Mouse (Mus musculus) embryonic facial prominence, embryonic 13.5 days (tissue): ENCODE measurements around the gene Ndufa12. TPM values are rescaled to one million over a fixed set of nuclear protein-coding genes. Genes with fewer than 3 reads are reported as not detected.

Experiments
- ATAC-seq: fragments of 200-750 bp; cut with Nextera tagmentation; 2 replicates; pipeline ENCODE4 v1.8.0; 2017; ENCODE audit warnings: low read depth; ENCODE audit not compliant: insufficient number of reproducible peaks, insufficient read depth, low FRiP score, low TSS enrichment
- H3K27ac ChIP-seq: fragments of 300-500 bp; sonication (generic); 2 replicates; pipeline ENCODE4 v1.5.1; 2015; ENCODE audit warnings: moderate library complexity, mild to moderate bottlenecking, inconsistent platforms
- H3K27me3 ChIP-seq: fragments of 300-500 bp; sonication (generic); 2 replicates; pipeline ENCODE4 v1.6.1; 2015; ENCODE audit warnings: mild to moderate bottlenecking, inconsistent platforms
- H3K36me3 ChIP-seq: fragments of 300-500 bp; sonication (generic); 2 replicates; pipeline ENCODE4 v1.6.1; 2015; ENCODE audit warnings: mild to moderate bottlenecking, inconsistent platforms
- H3K4me1 ChIP-seq: fragments of 300-500 bp; sonication (generic); 2 replicates; pipeline ENCODE4 v1.6.1; 2015; ENCODE audit warnings: inconsistent platforms
- H3K4me2 ChIP-seq: fragments of 300-500 bp; sonication (generic); 2 replicates; pipeline ENCODE4 v1.6.1; 2015; ENCODE audit warnings: moderate library complexity, mild to moderate bottlenecking, inconsistent platforms
- H3K4me3 ChIP-seq: fragments of 300-500 bp; sonication (generic); 2 replicates; pipeline ENCODE4 v1.5.1; 2015; ENCODE audit warnings: mild to moderate bottlenecking, inconsistent platforms
- H3K9ac ChIP-seq: fragments of 300-500 bp; sonication (generic); 2 replicates; pipeline ENCODE4 v1.6.1; 2015; ENCODE audit warnings: mild to moderate bottlenecking, inconsistent platforms
- H3K9me3 ChIP-seq: fragments of 300-500 bp; sonication (generic); 2 replicates; pipeline ENCODE4 v1.6.1; 2016; ENCODE audit warnings: inconsistent platforms
- WGBS: fragments of 180-500 bp; shearing (Covaris S2); methylation state at CpG from one replicate; pipeline ENCODE4 v1.1.7; 2015; ENCODE audit warnings: mixed read lengths; 5-methylcytosine and 5-hydroxymethylcytosine counted together
- polyA plus RNA-seq: library from polyadenylated mRNA; unstranded; fragments of >200 nt; fragmentation: Nextera tagmentation; extraction: Ambion mirVana; gene quantifications from 2 replicates; pipeline ENCODE4 v1.2.1, GENCODE M21; 2015

Ndufa12 gene
- polyA plus RNA-seq, 1 experiment from 2014 or later, result 319 TPM

DNA sequence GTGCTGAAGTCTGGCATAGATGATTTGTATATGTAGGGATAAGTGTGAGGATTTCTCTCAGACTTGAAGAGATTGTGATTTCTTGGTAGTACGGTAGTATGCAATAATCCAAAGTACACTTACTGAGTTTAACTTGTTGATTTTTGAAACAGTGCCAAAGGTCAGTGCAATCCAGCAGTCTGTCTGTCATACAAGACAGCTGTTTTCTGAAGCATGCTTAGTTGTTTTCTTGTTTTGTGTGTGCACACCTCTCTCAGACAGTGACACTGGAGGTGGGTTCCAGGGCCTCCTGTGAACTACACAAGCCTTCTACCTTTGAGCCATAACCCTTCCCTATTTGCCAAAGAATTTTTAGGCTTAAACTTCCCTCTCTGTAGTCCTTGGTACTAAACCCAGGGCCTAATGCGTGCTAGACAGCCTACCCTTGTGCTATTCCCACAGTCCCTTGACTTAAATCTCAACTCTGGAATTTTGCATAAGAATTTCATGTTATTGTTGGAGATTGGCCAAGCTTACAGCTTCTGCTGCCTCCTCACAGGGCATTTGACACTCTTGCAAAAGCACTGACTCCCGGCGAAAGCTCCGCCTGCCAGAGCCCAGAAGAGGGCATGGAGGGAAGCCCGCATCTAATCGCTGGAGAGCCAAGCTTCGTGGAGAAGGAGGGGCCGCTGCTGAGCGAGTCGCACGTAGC lies 26.9 kb upstream of the Ndufa12 start:
- Histone ChIP-seq H3K4me2 (no peak overlapping the region), H3K36me3 (peaks cover 86% of the 10 kb centered on the region), H3K27me3 (no peaks in the 10 kb centered on the region), H3K4me3 (no peak overlapping the region), H3K4me1 (no peaks in the 10 kb centered on the region), H3K9ac (no peak overlapping the region), H3K27ac (no peak overlapping the region), H3K9me3 (no peaks in the 10 kb centered on the region; the same call in 1 of the 2 replicates)
- ATAC-seq, result no peak
- WGBS, result 58% methylated on average over 12 of the region's 12 CpGs

GRCm38 (mm10) chr10:94172137-94172536 lies 26.4 kb upstream of the Ndufa12 start:
- H3K4me1 ChIP-seq, result no peaks in the 10 kb centered on the region
- H3K27me3 ChIP-seq, result no peaks in the 10 kb centered on the region
- no peaks in the 10 kb centered on the region; the same call in 1 of the 2 replicates for H3K9me3 ChIP-seq
- H3K36me3 ChIP-seq, result peaks cover 82% of the 10 kb centered on the region
- no peak overlapping the region for H3K4me2 ChIP-seq
- no peak overlapping the region for H3K4me3 ChIP-seq
- H3K27ac ChIP-seq, result no peak overlapping the region
- no peak for ATAC-seq
- no peak overlapping the region for H3K9ac ChIP-seq
- WGBS, result 75% methylated on average over 11 of the region's 11 CpGs

DNA sequence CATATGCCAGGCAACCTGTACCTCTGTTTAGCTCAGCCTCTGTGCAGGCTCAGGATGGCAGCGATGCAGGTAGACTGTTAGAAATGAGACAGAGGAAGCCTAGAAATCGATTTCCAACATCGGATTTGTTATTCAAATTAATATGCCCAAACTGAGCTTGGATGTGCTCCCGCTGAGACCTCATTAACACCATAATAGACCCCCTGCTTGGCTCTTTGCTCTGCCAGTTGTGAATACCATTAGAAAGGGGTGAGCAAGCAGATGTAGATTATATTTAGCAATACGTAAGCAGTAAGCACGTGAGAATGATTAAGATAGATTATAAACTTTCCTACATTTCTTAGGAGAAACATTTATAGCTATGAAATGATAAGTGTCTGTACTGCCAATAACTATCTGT lies 25.8 kb upstream of the Ndufa12 start:
- H3K36me3 ChIP-seq, result peaks cover 79% of the 10 kb centered on the region
- 77% methylated on average over 6 of the region's 6 CpGs for WGBS

DNA sequence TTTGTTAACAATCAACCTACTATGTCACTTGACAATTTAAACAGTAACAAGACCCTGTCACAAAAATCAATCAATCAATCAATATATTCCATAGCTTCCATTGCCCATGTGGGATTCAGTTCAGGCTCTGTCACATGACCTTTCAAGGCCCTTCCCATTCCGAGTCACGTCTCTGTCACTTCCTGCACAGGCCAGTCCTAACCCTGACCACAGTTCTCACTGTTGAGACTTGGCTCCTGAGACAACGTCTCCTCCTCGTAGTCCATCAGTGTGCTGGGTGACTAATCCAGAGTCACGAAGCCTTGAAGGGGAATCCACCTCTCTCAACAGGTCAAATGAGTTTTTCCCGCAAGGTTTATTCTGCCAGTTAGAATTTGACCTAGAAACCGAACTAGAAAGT lies 23.9 kb upstream of the Ndufa12 start:
- Histone ChIP-seq H3K4me2 (no peak overlapping the region), H3K9me3 (no peaks in the 10 kb centered on the region; the same call in 1 of the 2 replicates), H3K4me3 (no peak overlapping the region), H3K36me3 (peaks cover 61% of the 10 kb centered on the region), H3K27me3 (no peaks in the 10 kb centered on the region), H3K4me1 (no peaks in the 10 kb centered on the region), H3K9ac (no peak overlapping the region), H3K27ac (no peak overlapping the region)
- WGBS, result 82% methylated on average over 7 of the region's 7 CpGs
- ATAC-seq, result no peak

More for the DNA sequence above, 25.8 kb upstream of the Ndufa12 start:
- H3K9ac ChIP-seq, result no peak overlapping the region
- no peaks in the 10 kb centered on the region; the same call in 1 of the 2 replicates for H3K9me3 ChIP-seq
- H3K27ac ChIP-seq, result no peak overlapping the region
- H3K27me3 ChIP-seq, result no peaks in the 10 kb centered on the region
- no peaks in the 10 kb centered on the region for H3K4me1 ChIP-seq
- ATAC-seq, result no peak
- no peak overlapping the region for H3K4me2 ChIP-seq
- H3K4me3 ChIP-seq, result no peak overlapping the region

DNA sequence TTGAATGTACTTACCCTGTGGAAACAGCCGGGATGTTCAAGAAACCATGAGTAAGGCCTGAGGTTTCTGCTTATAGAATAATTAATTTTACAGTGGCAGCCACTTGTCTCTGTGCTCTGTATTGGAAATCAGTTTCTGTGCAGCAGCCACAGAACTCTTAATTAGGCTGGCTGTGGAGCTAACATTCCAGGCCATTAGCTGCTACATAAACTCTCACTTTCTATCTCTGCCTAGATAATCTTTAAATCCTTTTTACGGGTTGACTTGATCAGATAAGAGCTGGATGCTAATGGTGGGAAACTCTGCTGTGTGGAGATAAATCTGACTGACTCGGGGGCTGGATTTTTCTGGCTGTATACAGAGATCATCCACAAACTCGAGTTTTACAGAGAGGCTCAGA lies 15.3 kb upstream of the Ndufa12 start:
- H3K36me3 ChIP-seq, result peaks cover 55% of the 10 kb centered on the region
- no peaks in the 10 kb centered on the region for H3K9me3 ChIP-seq

GRCm38 (mm10) chr10:94204973-94205372 lies 6.5 kb downstream of the Ndufa12 start:
- Histone ChIP-seq H3K36me3 (peaks cover 68% of the 10 kb centered on the region), H3K4me3 (no peak overlapping the region), H3K27me3 (no peaks in the 10 kb centered on the region), H3K4me2 (no peak overlapping the region), H3K4me1 (0 out of 2 replicates have a peak, but pooled peaks cover 3% of the 10 kb centered on the region), H3K9ac (no peak overlapping the region), H3K9me3 (no peaks in the 10 kb centered on the region), H3K27ac (no peak overlapping the region)
- ATAC-seq, result no peak
- 90% methylated on average over 4 of the region's 4 CpGs for WGBS

More for the DNA sequence above, 15.3 kb upstream of the Ndufa12 start:
- no peaks in the 10 kb centered on the region for H3K4me1 ChIP-seq
- H3K9ac ChIP-seq, result no peak overlapping the region
- WGBS, result 64% methylated on average over 4 of the region's 4 CpGs
- H3K27me3 ChIP-seq, result no peaks in the 10 kb centered on the region
- no peak overlapping the region for H3K4me2 ChIP-seq
- ATAC-seq, result no peak
- H3K4me3 ChIP-seq, result no peak overlapping the region
- no peak overlapping the region for H3K27ac ChIP-seq

DNA sequence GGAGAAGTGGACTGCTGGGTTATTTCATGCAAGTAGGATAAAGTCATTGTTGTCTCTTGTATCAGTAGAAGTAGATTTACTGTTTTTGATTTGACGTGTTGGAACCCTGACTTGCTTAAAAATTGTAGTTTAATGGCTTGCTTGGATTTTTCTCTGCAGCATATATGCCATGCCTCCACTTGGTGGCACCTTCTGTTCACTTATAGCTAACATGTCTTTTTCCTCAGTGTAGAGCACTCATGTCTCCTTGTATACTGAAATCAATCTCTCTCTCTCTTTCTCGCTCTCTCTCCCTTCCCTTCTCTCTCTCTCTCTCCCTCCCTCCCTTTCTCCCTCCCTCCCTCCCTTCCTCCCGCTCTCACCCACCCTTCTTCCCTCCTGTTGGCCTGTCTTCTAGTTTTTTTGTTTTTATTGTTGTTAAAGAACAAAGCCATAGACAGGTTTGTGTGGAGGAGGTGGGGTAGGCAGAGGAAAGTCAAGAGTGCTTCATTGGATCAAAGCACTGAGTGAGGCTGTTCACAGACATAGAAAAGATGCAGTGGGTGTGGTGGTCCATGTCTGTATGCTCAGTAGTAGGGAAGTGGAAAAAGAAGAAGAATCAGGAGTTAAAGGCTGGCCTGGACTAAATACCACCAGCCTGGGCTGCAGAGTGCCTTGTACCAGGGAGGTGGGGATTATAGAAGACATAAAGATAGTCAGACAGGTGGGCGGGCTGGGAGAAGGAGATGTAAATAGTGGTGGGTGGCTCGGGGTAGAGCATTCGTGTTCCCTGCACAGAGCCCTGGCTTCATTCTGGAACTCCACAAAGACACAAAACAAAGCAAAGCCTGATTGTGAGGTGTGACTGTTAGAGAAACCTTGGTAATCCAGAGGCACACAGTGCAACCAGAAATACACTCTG lies 12.4 kb downstream of the Ndufa12 start:
- 79% methylated on average over 6 of the region's 6 CpGs for whole genome bisulfite sequencing
- no peaks in the 10 kb centered on the region for H3K4me1 ChIP-seq
- H3K9ac ChIP-seq, result no peak overlapping the region
- H3K4me3 ChIP-seq, result no peak overlapping the region
- no peak overlapping the region for H3K27ac ChIP-seq
- no peaks in the 10 kb centered on the region for H3K27me3 ChIP-seq
- no peak overlapping the region for H3K4me2 ChIP-seq
- ATAC-seq, result no peak
- H3K9me3 ChIP-seq, result no peaks in the 10 kb centered on the region
- peaks cover 48% of the 10 kb centered on the region for H3K36me3 ChIP-seq

GRCm38 (mm10) chr10:94211725-94212124 lies 13.2 kb downstream of the Ndufa12 start:
- WGBS, result 32% methylated on average over 2 of the region's 2 CpGs
- no peak overlapping the region for H3K4me2 ChIP-seq
- no peak overlapping the region for H3K4me3 ChIP-seq
- H3K36me3 ChIP-seq, result peaks cover 40% of the 10 kb centered on the region
- no peaks in the 10 kb centered on the region for H3K4me1 ChIP-seq
- H3K9me3 ChIP-seq, result no peaks in the 10 kb centered on the region
- H3K27me3 ChIP-seq, result no peaks in the 10 kb centered on the region
- no peak for ATAC-seq
- H3K9ac ChIP-seq, result no peak overlapping the region
- no peak overlapping the region for H3K27ac ChIP-seq

- Histone ChIP-seq H3K27ac (no peak overlapping the region), H3K9ac (no peak overlapping the region), H3K4me2 (no peak overlapping the region), H3K36me3 (peaks cover 13% of the 10 kb centered on the region), H3K27me3 (no peaks in the 10 kb centered on the region), H3K4me3 (no peak overlapping the region), H3K9me3 (no peaks in the 10 kb centered on the region), H3K4me1 (no peaks in the 10 kb centered on the region)
- no peak for ATAC-seq
- WGBS, result 70% methylated on average over 6 of the region's 6 CpGs
Observed at GRCm38 (mm10) chr10:94225026-94225750, 26.7 kb downstream of the Ndufa12 start.

DNA sequence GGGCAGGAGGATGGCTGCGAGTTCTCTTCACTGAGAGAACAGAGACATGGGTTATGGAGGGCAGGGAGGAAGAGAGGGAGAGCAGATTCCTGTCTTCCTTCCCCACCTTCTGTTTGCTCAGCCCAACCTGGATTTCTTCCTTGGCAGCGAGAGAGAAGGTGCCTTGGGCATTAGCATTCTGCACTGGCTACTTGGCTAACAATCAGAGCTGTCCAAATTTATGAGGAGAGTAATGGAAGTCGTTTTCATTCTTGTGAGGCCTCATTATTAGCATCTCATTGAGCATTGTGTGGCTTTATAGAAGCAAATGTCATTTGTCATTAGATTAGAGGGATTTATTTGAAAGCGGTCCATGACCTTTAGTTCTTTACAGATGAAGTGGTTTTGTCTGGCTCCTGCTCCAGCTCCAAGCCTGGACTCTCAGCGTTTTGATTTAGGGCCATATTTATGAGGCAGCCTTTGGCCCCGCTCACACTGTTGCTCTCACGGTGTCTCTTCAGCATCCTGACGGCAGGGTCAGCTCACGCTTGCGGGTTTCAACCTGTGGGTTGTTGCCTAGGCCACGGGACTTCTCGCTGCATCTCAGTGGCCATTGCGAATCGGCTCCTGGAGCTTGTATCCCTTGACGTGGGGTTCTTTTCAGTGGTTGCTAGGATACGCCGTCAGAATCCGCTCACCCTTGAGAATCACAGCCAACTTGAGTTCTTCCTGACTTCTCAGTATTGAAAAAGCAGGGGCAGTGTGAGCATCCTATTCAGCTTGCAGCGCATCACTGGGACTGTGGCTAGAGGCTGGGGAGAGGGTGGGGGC lies 31.9 kb downstream of the Ndufa12 start:
- ATAC-seq, result no peak
- Histone ChIP-seq H3K36me3 (no peaks in the 10 kb centered on the region), H3K9me3 (no peaks in the 10 kb centered on the region), H3K4me2 (no peak overlapping the region), H3K4me3 (no peak overlapping the region), H3K27ac (no peak overlapping the region), H3K4me1 (no peaks in the 10 kb centered on the region), H3K9ac (no peak overlapping the region), H3K27me3 (no peaks in the 10 kb centered on the region)
- WGBS, result 70% methylated on average over 19 of the region's 19 CpGs

DNA sequence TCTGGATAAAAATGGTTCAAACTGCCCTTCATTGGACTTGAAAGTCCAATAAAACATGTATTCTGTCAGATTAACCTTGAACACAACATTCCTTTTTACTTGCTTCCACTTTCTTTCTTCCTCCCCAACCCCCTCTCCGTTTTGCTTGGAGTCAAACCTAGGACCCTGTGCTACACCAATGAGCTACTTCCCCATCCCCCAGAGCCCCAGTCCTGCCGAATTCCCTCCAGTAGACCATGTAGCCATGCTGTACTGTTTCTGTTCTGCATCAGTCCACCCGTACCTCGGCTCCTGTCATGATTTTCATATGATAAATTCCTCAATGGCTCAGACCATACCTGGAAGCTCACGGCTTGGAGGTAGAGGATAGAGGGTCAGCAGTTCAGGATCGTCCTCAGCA lies 32.5 kb downstream of the Ndufa12 start:
- Histone ChIP-seq H3K4me1 (no peaks in the 10 kb centered on the region), H3K36me3 (no peaks in the 10 kb centered on the region), H3K27me3 (no peaks in the 10 kb centered on the region), H3K27ac (no peak overlapping the region), H3K4me2 (no peak overlapping the region), H3K9me3 (no peaks in the 10 kb centered on the region), H3K4me3 (no peak overlapping the region), H3K9ac (no peak overlapping the region)
- WGBS, result 84% methylated on average over 6 of the region's 6 CpGs
- no peak for ATAC-seq
